Mouse (Mus musculus): ENCODE measurements around the gene Eif4h. TPM values are rescaled to one million over a fixed set of nuclear protein-coding genes. Genes with fewer than 3 reads are reported as not detected.
"Not testable (repeated sequence)": the region's sequence is repeated elsewhere in the genome, so short reads cannot be mapped to it uniquely, and the experiment has no call there.

Eif4h gene
- polyA plus RNA-seq, 1 experiment from 2014 or later = 326 TPM

- not testable (repeated sequence) for H3K9me3 ChIP-seq (ENCODE audit: control insufficient read depth, low read length); H3K27ac ChIP-seq (replicated peaks in 1 of 2; ENCODE audit: control insufficient read depth in 1 of 2, insufficient read depth in 1 of 2, low read depth in 2 of 2, low read length in 2 of 2); H3K36me3 ChIP-seq (ENCODE audit: control insufficient read depth, insufficient read depth, low read length); H3K4me3 ChIP-seq (ENCODE audit: control insufficient read depth in 1 of 2, insufficient read depth in 1 of 2, low read depth in 1 of 2, low read length in 2 of 2); H3K4me1 ChIP-seq (ENCODE audit: control insufficient read depth in 2 of 2, insufficient read depth in 2 of 2, low read length in 2 of 2); ATAC-seq (ENCODE audit: insufficient number of reproducible peaks, insufficient read depth, low FRiP score, low read depth); H3K4me2 ChIP-seq (ENCODE audit: low read length); H3K9ac ChIP-seq (ENCODE audit: low read length); H3K27me3 ChIP-seq (ENCODE audit: control insufficient read depth, insufficient read depth, low read length)
- 78% methylated on average over 3 of the region's 4 CpGs for WGBS
These were observed 9.7 kb upstream of the Eif4h start for GRCm38 (mm10) chr5:134648976-134649375.

DNA sequence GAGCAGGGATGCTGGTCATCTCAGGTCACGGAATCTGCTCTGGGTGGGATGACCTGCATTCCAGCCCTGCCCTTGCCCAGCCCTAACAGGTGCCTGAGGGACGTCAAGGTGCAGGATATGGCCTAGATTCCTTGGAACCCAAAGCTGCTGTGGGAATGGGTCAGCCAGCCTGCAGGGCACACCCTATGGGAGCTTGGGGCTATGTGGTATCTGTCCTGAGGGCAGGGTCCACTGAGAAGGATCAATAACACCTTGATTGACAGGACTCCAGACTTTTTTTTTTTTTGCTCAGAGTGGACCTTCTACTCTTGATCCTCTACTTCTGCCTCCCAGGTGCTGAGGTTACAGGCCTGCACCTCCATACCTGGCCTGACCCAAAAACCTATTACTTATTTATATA, 8.1 kb upstream of the Eif4h start:
- H3K4me1 ChIP-seq (ENCODE audit: control insufficient read depth in 2 of 2, insufficient read depth in 2 of 2, low read length in 2 of 2) = peaks cover 5 to 6% of the 10 kb centered on the region in 2 experiments
- no peaks in the 10 kb centered on the region for H3K27me3 ChIP-seq (ENCODE audit: control insufficient read depth, insufficient read depth, low read length)
- WGBS = 89% methylated on average over 2 of the region's 2 CpGs
- H3K27ac ChIP-seq (replicated peaks in 1 of 2; ENCODE audit: control insufficient read depth in 1 of 2, insufficient read depth in 1 of 2, low read depth in 2 of 2, low read length in 2 of 2) = no peak overlapping the region
- H3K9me3 ChIP-seq (ENCODE audit: control insufficient read depth, low read length) = 0 out of 2 replicates have a peak, but pooled peaks cover 3% of the 10 kb centered on the region
- no peak for ATAC-seq (ENCODE audit: insufficient number of reproducible peaks, insufficient read depth, low FRiP score, low read depth)
- no peak overlapping the region for H3K9ac ChIP-seq (ENCODE audit: low read length)
- H3K36me3 ChIP-seq (ENCODE audit: control insufficient read depth, insufficient read depth, low read length) = no peaks in the 10 kb centered on the region
- no peak overlapping the region for H3K4me2 ChIP-seq (ENCODE audit: low read length)
- no peak overlapping the region for H3K4me3 ChIP-seq (ENCODE audit: control insufficient read depth in 1 of 2, insufficient read depth in 1 of 2, low read depth in 1 of 2, low read length in 2 of 2)

- Histone ChIP-seq H3K9ac (ENCODE audit: low read length) (no peak overlapping the region), H3K27ac (replicated peaks in 1 of 2; ENCODE audit: control insufficient read depth in 1 of 2, insufficient read depth in 1 of 2, low read depth in 2 of 2, low read length in 2 of 2) (no peak overlapping the region), H3K27me3 (ENCODE audit: control insufficient read depth, insufficient read depth, low read length) (no peaks in the 10 kb centered on the region), H3K9me3 (ENCODE audit: control insufficient read depth, low read length) (0 out of 2 replicates have a peak, but pooled peaks cover 3% of the 10 kb centered on the region), H3K4me2 (ENCODE audit: low read length) (no peak overlapping the region), H3K4me3 (ENCODE audit: control insufficient read depth in 1 of 2, insufficient read depth in 1 of 2, low read depth in 1 of 2, low read length in 2 of 2) (no peak overlapping the region), H3K36me3 (ENCODE audit: control insufficient read depth, insufficient read depth, low read length) (no peaks in the 10 kb centered on the region), H3K4me1 (ENCODE audit: control insufficient read depth in 2 of 2, insufficient read depth in 2 of 2, low read length in 2 of 2) (peaks cover 5 to 6% of the 10 kb centered on the region in 2 experiments)
- 64% methylated on average over 4 of the region's 4 CpGs for WGBS
- no peak for ATAC-seq (ENCODE audit: insufficient number of reproducible peaks, insufficient read depth, low FRiP score, low read depth)
These were observed 7.2 kb upstream of the Eif4h start for GRCm38 (mm10) chr5:134646461-134646860.

DNA sequence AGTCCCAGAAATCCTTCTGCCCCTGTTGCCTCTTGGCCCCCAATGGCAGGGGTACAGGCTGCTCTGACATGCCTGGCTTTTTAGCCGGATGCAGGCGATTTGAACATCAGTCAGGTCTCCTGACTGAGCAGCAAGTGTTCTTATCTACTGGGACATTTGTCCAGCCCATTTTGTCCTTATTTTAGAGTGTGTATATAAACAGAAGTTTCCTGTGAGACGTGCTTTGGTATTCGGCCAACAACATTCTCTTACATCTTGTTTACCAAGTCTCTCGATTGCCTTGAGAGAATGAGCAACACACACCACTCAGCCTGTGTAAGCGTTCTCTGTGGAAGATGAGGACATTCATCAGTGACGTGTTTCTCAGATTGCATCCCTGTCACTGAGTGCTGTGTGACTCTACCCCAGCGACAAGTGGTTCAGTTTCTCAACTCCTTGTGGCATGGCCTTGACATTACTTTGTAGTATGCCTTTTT, 5.4 kb upstream of the Eif4h start:
- no peaks in the 10 kb centered on the region for H3K27me3 ChIP-seq (ENCODE audit: control insufficient read depth, insufficient read depth, low read length)
- H3K9ac ChIP-seq (ENCODE audit: low read length) = no peak overlapping the region
- WGBS = 45% methylated on average over 8 of the region's 8 CpGs
- H3K4me3 ChIP-seq (ENCODE audit: control insufficient read depth in 1 of 2, insufficient read depth in 1 of 2, low read depth in 1 of 2, low read length in 2 of 2) = no peak overlapping the region
- H3K4me2 ChIP-seq (ENCODE audit: low read length) = no peak overlapping the region
- peaks cover 6 to 8% of the 10 kb centered on the region in 2 experiments for H3K4me1 ChIP-seq (ENCODE audit: control insufficient read depth in 2 of 2, insufficient read depth in 2 of 2, low read length in 2 of 2)
- H3K27ac ChIP-seq (replicated peaks in 1 of 2; ENCODE audit: control insufficient read depth in 1 of 2, insufficient read depth in 1 of 2, low read depth in 2 of 2, low read length in 2 of 2) = peak overlapping the region in 1 of 2 experiments; percentile 58; a peak in 1 of 4 replicates
- no peak; the same call in 1 of the 2 replicates for ATAC-seq (ENCODE audit: insufficient number of reproducible peaks, insufficient read depth, low FRiP score, low read depth)
- H3K36me3 ChIP-seq (ENCODE audit: control insufficient read depth, insufficient read depth, low read length) = no peaks in the 10 kb centered on the region
- H3K9me3 ChIP-seq (ENCODE audit: control insufficient read depth, low read length) = no peaks in the 10 kb centered on the region

GRCm38 (mm10) chr5:134644121-134644520, 4.8 kb upstream of the Eif4h start:
- no peak overlapping the region for H3K4me3 ChIP-seq (ENCODE audit: control insufficient read depth in 1 of 2, insufficient read depth in 1 of 2, low read depth in 1 of 2, low read length in 2 of 2)
- no peak overlapping the region for H3K27ac ChIP-seq (replicated peaks in 1 of 2; ENCODE audit: control insufficient read depth in 1 of 2, insufficient read depth in 1 of 2, low read depth in 2 of 2, low read length in 2 of 2)
- ATAC-seq (ENCODE audit: insufficient number of reproducible peaks, insufficient read depth, low FRiP score, low read depth) = no peak
- no peak overlapping the region for H3K9ac ChIP-seq (ENCODE audit: low read length)
- H3K36me3 ChIP-seq (ENCODE audit: control insufficient read depth, insufficient read depth, low read length) = no peaks in the 10 kb centered on the region
- H3K9me3 ChIP-seq (ENCODE audit: control insufficient read depth, low read length) = no peaks in the 10 kb centered on the region
- H3K4me1 ChIP-seq (ENCODE audit: control insufficient read depth in 2 of 2, insufficient read depth in 2 of 2, low read length in 2 of 2) = peaks cover 6 to 10% of the 10 kb centered on the region in 2 experiments
- H3K27me3 ChIP-seq (ENCODE audit: control insufficient read depth, insufficient read depth, low read length) = no peaks in the 10 kb centered on the region
- WGBS = 75% methylated on average over 1 of the region's 1 CpGs
- H3K4me2 ChIP-seq (ENCODE audit: low read length) = no peak overlapping the region

GRCm38 (mm10) chr5:134640371-134640770, 1.1 kb upstream of the Eif4h start:
- Histone ChIP-seq H3K4me1 (ENCODE audit: control insufficient read depth in 2 of 2, insufficient read depth in 2 of 2, low read length in 2 of 2) (peaks cover 8 to 19% of the 10 kb centered on the region in 2 experiments), H3K27ac (replicated peaks in 1 of 2; ENCODE audit: control insufficient read depth in 1 of 2, insufficient read depth in 1 of 2, low read depth in 2 of 2, low read length in 2 of 2) (no peak overlapping the region), H3K9me3 (ENCODE audit: control insufficient read depth, low read length) (no peaks in the 10 kb centered on the region), H3K36me3 (ENCODE audit: control insufficient read depth, insufficient read depth, low read length) (peaks cover 18% of the 10 kb centered on the region), H3K4me3 (ENCODE audit: control insufficient read depth in 1 of 2, insufficient read depth in 1 of 2, low read depth in 1 of 2, low read length in 2 of 2) (no peak overlapping the region), H3K9ac (ENCODE audit: low read length) (no peak overlapping the region), H3K4me2 (ENCODE audit: low read length) (no peak overlapping the region), H3K27me3 (ENCODE audit: control insufficient read depth, insufficient read depth, low read length) (no peaks in the 10 kb centered on the region)
- ATAC-seq (ENCODE audit: insufficient number of reproducible peaks, insufficient read depth, low FRiP score, low read depth) = no peak
- 86% methylated on average over 3 of the region's 3 CpGs for whole genome bisulfite sequencing

DNA sequence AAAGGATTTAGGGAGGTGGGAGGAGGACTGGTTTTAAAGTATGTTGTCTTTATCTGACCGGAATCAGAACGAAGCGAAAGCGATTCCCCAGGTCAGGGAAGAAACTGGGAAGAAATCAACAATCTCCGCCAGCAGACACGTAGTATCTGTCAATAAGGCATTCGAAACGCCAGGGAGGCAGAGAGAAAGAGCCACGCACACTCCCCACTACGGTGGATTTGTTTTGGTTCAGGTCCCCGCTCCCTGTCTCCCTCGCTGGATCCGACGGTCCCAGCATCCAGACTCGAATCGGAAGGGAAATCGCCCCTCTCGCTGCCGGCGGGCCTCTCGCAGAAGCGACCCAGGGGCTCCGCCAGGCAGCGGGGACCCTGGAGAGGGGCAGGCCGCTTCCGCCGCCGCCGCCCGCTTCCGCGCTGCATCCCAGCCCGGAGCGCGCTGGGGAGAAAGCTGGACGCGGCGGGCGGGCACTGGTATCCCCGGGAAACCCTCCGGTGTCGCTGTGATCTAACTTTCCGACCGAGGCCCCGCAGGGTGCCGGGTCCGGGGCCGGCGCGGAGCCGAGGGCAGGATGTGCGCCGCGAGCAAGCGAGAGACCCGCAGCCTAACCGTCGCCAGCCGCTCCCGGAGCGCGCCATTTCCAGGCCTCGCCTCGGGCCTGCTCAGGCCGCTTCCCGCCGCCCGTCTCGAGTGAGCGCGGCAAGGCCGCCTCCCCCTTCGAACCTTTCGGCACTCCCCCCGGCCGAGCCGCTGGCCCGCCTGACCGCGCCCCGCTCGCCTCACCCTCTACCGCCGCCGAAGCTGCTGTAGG, 625 bp downstream of the Eif4h start:
- Histone ChIP-seq H3K36me3 (ENCODE audit: control insufficient read depth, insufficient read depth, low read length) (peaks cover 30% of the 10 kb centered on the region), H3K4me3 (ENCODE audit: control insufficient read depth in 1 of 2, insufficient read depth in 1 of 2, low read depth in 1 of 2, low read length in 2 of 2) (peak overlapping the region; percentile 93 to 99), H3K9ac (ENCODE audit: low read length) (peak overlapping the region; percentile 99), H3K27me3 (ENCODE audit: control insufficient read depth, insufficient read depth, low read length) (no peaks in the 10 kb centered on the region), H3K27ac (replicated peaks in 1 of 2; ENCODE audit: control insufficient read depth in 1 of 2, insufficient read depth in 1 of 2, low read depth in 2 of 2, low read length in 2 of 2) (peak overlapping the region; percentile 92 to 93), H3K9me3 (ENCODE audit: control insufficient read depth, low read length) (no peaks in the 10 kb centered on the region), H3K4me2 (ENCODE audit: low read length) (peak overlapping the region; percentile 75), H3K4me1 (ENCODE audit: control insufficient read depth in 2 of 2, insufficient read depth in 2 of 2, low read length in 2 of 2) (peaks cover 2 to 14% of the 10 kb centered on the region in 2 experiments)
- ATAC-seq (ENCODE audit: insufficient number of reproducible peaks, insufficient read depth, low FRiP score, low read depth) = peak; percentile 59
- WGBS = under 1% methylated on average over 74 of the region's 85 CpGs
